Mouse (Mus musculus) ES-Bruce4 (cell line): ENCODE data around the gene Gm45837.

Experiments used
- CTCF ChIP-seq: IDR thresholded peaks from one replicate; pipeline ENCODE4 v1.8.1; 2011; ENCODE audit warnings: low read depth, low read length
- EP300 ChIP-seq: IDR thresholded peaks from 2 replicates; pipeline ENCODE4 v1.6.1; 2011; ENCODE audit warnings: low read depth, low read length; ENCODE audit not compliant: insufficient read depth
- POLR2A ChIP-seq: IDR thresholded peaks from one replicate; pipeline ENCODE4 v1.8.1; 2011; ENCODE audit warnings: low read length; ENCODE audit not compliant: insufficient read depth

- TF ChIP-seq CTCF (no peak), POLR2A (no peak), EP300 (no peak)
These were observed 138.6 kb downstream of the Gm45837 start for GRCm38 (mm10) chr7:101549266-101549665.
